ENCODE assay signal across 27 mouse cellular contexts in genomic region chr14:74963402-74963764, GRCm38 (mm10). TPM values are rescaled to one million over a fixed set of nuclear protein-coding genes. Genes with fewer than 3 reads are reported as not detected.
DNase-seq lines count a peak whose midpoint lies in the region; ATAC-seq and TF ChIP-seq lines count a peak whose summit lies in the region.
"Had no signal": no experiment of that assay in that cellular context is flagged by ENCODE, and none has a peak within 500 bp of the region (broad histone marks: within the 10 kb centered on the region; RNA-seq: fewer than 3 reads in every experiment).

No protein-coding gene starts in this region.

- H3K27me3 ChIP-seq in liver, adult 2 months (ENCODE audit: control insufficient read depth, insufficient read depth, low read length), result no peaks in the 10 kb centered on the region
- H3K27me3 ChIP-seq in liver, embryonic 11.5 days (replicated peaks; ENCODE audit: control insufficient read depth, insufficient read depth, low read length), result no peaks in the 10 kb centered on the region
- H3K27me3 ChIP-seq in intestine, postnatal 0 days (replicated peaks; ENCODE audit: control insufficient read depth, insufficient read depth, low read length), result no peaks in the 10 kb centered on the region
- no peaks in the 10 kb centered on the region for H3K27me3 ChIP-seq in stomach, postnatal 0 days (ENCODE audit: control insufficient read depth, insufficient read depth, low read length)
- H3K27me3 ChIP-seq in forebrain, embryonic 15.5 days, result no peaks in the 10 kb centered on the region
- H3K27me3 ChIP-seq: embryonic facial prominence, embryonic 15.5 days; midbrain, embryonic 12.5 days; neural tube, embryonic 12.5 days had no signal

- TF ChIP-seq POLR2A in liver, adult 2 months (IDR thresholded peaks at IDR 0.05; ENCODE audit: extremely low read depth, insufficient read depth, low read length), result no peak

- peaks cover 6% of the 10 kb centered on the region for H3K4me1 ChIP-seq in liver, adult 2 months (ENCODE audit: control insufficient read depth, insufficient read depth, low read length)
- H3K4me1 ChIP-seq in liver, embryonic 11.5 days (replicated peaks; ENCODE audit: control insufficient read depth, insufficient read depth, low read length), result no peaks in the 10 kb centered on the region
- H3K4me1 ChIP-seq in intestine, postnatal 0 days (replicated peaks; ENCODE audit: control insufficient read depth, insufficient read depth, low read length), result peaks cover 4% of the 10 kb centered on the region; the same call in 1 of the 2 replicates
- H3K4me1 ChIP-seq in stomach, postnatal 0 days (replicated peaks; ENCODE audit: control insufficient read depth, insufficient read depth), result no peaks in the 10 kb centered on the region
- no peaks in the 10 kb centered on the region for H3K4me1 ChIP-seq in forebrain, embryonic 15.5 days
- H3K4me1 ChIP-seq: embryonic facial prominence, embryonic 15.5 days; heart, embryonic 12.5 days; midbrain, embryonic 12.5 days; neural tube, embryonic 12.5 days had no signal

- H3K9ac ChIP-seq in liver, adult 2 months (ENCODE audit: low read depth, low read length), result no peak overlapping the region
- H3K9ac ChIP-seq in liver, embryonic 11.5 days (ENCODE audit: low read depth, low read length), result no peak overlapping the region
- H3K9ac ChIP-seq in intestine, postnatal 0 days (ENCODE audit: low read depth, low read length), result no peak overlapping the region
- no peak overlapping the region for H3K9ac ChIP-seq in stomach, postnatal 0 days (ENCODE audit: low read length)
- no peak overlapping the region for H3K9ac ChIP-seq in forebrain, embryonic 15.5 days (replicated peaks)
- H3K9ac ChIP-seq: embryonic facial prominence, embryonic 15.5 days; heart, embryonic 12.5 days; midbrain, embryonic 12.5 days; neural tube, embryonic 12.5 days had no signal

- no peak for TF ChIP-seq EP300 in stomach, postnatal 0 days (optimal IDR thresholded peaks at IDR 0.05)

- no peaks in the 10 kb centered on the region for H3K79me2 ChIP-seq in liver, adult 2 months (ENCODE audit: control insufficient read depth, insufficient read depth, low read length)

- peaks cover 3% of the 10 kb centered on the region; the same call in 1 of the 2 replicates for H3K9me3 ChIP-seq in liver, embryonic 11.5 days (ENCODE audit: control insufficient read depth, low read length)
- H3K9me3 ChIP-seq in intestine, postnatal 0 days (ENCODE audit: control insufficient read depth), result peaks cover 5% of the 10 kb centered on the region; the same call in 1 of the 2 replicates
- no peaks in the 10 kb centered on the region for H3K9me3 ChIP-seq in stomach, postnatal 0 days (ENCODE audit: control insufficient read depth, low read length)
- no peaks in the 10 kb centered on the region for H3K9me3 ChIP-seq in forebrain, embryonic 15.5 days
- H3K9me3 ChIP-seq: embryonic facial prominence, embryonic 15.5 days; midbrain, embryonic 12.5 days had no signal

- H3K36me3 ChIP-seq in liver, adult 2 months (ENCODE audit: control insufficient read depth, insufficient read depth, low read length), result no peaks in the 10 kb centered on the region
- no peaks in the 10 kb centered on the region for H3K36me3 ChIP-seq in liver, embryonic 11.5 days (ENCODE audit: control insufficient read depth, insufficient read depth, low read length)
- H3K36me3 ChIP-seq in intestine, postnatal 0 days (ENCODE audit: control insufficient read depth, insufficient read depth), result no peaks in the 10 kb centered on the region
- H3K36me3 ChIP-seq in stomach, postnatal 0 days (ENCODE audit: control insufficient read depth, insufficient read depth, low read length), result no peaks in the 10 kb centered on the region
- H3K36me3 ChIP-seq in forebrain, embryonic 15.5 days, result no peaks in the 10 kb centered on the region
- H3K36me3 ChIP-seq: embryonic facial prominence, embryonic 15.5 days; heart, embryonic 12.5 days; midbrain, embryonic 12.5 days; neural tube, embryonic 12.5 days had no signal

- DNase-seq in embryo, embryonic 10.5 days (ENCODE audit: low spot score), result peak; percentile 42
- no peak for DNase-seq in embryo, embryonic 10 days (ENCODE audit: low spot score)
- DNase-seq in liver, adult 2 months (ENCODE audit: extremely low read depth, low read depth, low spot score), result no peak
- no peak for DNase-seq in liver, embryonic 11.5 days (ENCODE audit: low spot score)
- no peak for DNase-seq in stomach, postnatal 0 days (ENCODE audit: low spot score)
- DNase-seq in urinary bladder, adult 2 months (ENCODE audit: low spot score), result no peak
- DNase-seq: adrenal gland, postnatal 25 days; cerebellum, adult 8-10 months; cerebellum, postnatal 36 days; gastrocnemius, postnatal 10 days; heart, postnatal 10 days; kidney, adult 18-20 months; kidney, postnatal 4 days; liver; lung, adult 2 months; lung, postnatal 14 days; right cerebral cortex, postnatal 25 days; spleen, adult 18-20 months; thymus, postnatal 4 days had no signal

- no peak for TF ChIP-seq CTCF in liver, adult 2 months (IDR thresholded peaks at IDR 0.05; ENCODE audit: low read depth, low read length)
- no peak for TF ChIP-seq CTCF in intestine, postnatal 0 days (IDR thresholded peaks at IDR 0.05; ENCODE audit: low read depth)
- TF ChIP-seq CTCF in stomach, postnatal 0 days (IDR thresholded peaks at IDR 0.05; ENCODE audit: low read depth), result no peak

- ATAC-seq in liver, embryonic 11.5 days (replicated peaks; ENCODE audit: low FRiP score), result no peak
- ATAC-seq in intestine, postnatal 0 days, result no peak
- ATAC-seq in stomach, postnatal 0 days (ENCODE audit: low FRiP score, low TSS enrichment), result no peak
- ATAC-seq in forebrain, embryonic 15.5 days (replicated peaks), result no peak
- ATAC-seq: forebrain, embryonic 14.5 days; hindbrain, postnatal 0 days had no signal

- H3K27ac ChIP-seq in liver, adult 2 months (replicated peaks; ENCODE audit: insufficient read depth, low read depth, low read length), result peak overlapping the region; percentile 42
- H3K27ac ChIP-seq in liver, embryonic 11.5 days (ENCODE audit: low read depth, low read length), result no peak overlapping the region
- no peak overlapping the region for H3K27ac ChIP-seq in intestine, postnatal 0 days (ENCODE audit: low read depth, low read length)
- H3K27ac ChIP-seq in stomach, postnatal 0 days (replicated peaks), result 0 out of 2 replicates have a peak overlapping the region, but pooled peaks have one; percentile 18
- H3K27ac ChIP-seq in forebrain, embryonic 15.5 days (replicated peaks), result no peak overlapping the region
- H3K27ac ChIP-seq: embryonic facial prominence, embryonic 15.5 days; hindbrain, postnatal 0 days; midbrain, embryonic 12.5 days; neural tube, embryonic 12.5 days had no signal

- no peak overlapping the region for H3K4me2 ChIP-seq in liver, embryonic 11.5 days
- H3K4me2 ChIP-seq in intestine, postnatal 0 days (replicated peaks; ENCODE audit: low read depth), result 0 out of 2 replicates have a peak overlapping the region, but pooled peaks have one; percentile 6
- no peak overlapping the region for H3K4me2 ChIP-seq in stomach, postnatal 0 days (replicated peaks; ENCODE audit: low read depth)
- no peak overlapping the region for H3K4me2 ChIP-seq in forebrain, embryonic 15.5 days (replicated peaks)
- H3K4me2 ChIP-seq: embryonic facial prominence, embryonic 15.5 days; heart, embryonic 12.5 days; midbrain, embryonic 12.5 days; neural tube, embryonic 12.5 days had no signal

- 59% methylated on average over 3 of the region's 3 CpGs for WGBS in liver, adult 2 months
- WGBS in liver, embryonic 11.5 days, result 66% methylated on average over 3 of the region's 3 CpGs
- WGBS in intestine, postnatal 0 days, result 66% methylated on average over 3 of the region's 3 CpGs
- 63% methylated on average over 3 of the region's 3 CpGs for WGBS in stomach, postnatal 0 days
- 74% methylated on average over 3 of the region's 3 CpGs for WGBS in forebrain, embryonic 15.5 days

- no peak overlapping the region for H3K4me3 ChIP-seq in liver, adult 2 months (ENCODE audit: insufficient read depth, low read depth, low read length)
- H3K4me3 ChIP-seq in liver, embryonic 11.5 days (ENCODE audit: low read depth, low read length), result no peak overlapping the region
- no peak overlapping the region for H3K4me3 ChIP-seq in intestine, postnatal 0 days (ENCODE audit: low read depth, low read length)
- no peak overlapping the region for H3K4me3 ChIP-seq in stomach, postnatal 0 days (ENCODE audit: low read depth, low read length)
- no peak overlapping the region for H3K4me3 ChIP-seq in forebrain, embryonic 15.5 days
- H3K4me3 ChIP-seq: embryonic facial prominence, embryonic 15.5 days; heart, embryonic 12.5 days; midbrain, embryonic 12.5 days; neural tube, embryonic 12.5 days had no signal

RNA-seq across cellular contexts. Expression of gene Lrch1, which starts 15.7 kb away (rescaled TPM):
- total RNA-seq in liver, adult 2 months (2014; rRNA removed), result 6.1 and 6.5 TPM in 2 replicates
- polyA plus RNA-seq in liver, adult 2 months (2012; rRNA removed), result 1.9 and 2.7 TPM in 2 replicates
- 7.9 and 8.0 TPM in 2 replicates for polyA plus RNA-seq in liver, embryonic 11.5 days (2014; fragmentation: Nextera tagmentation; extraction: Ambion mirVana)
- polyA plus RNA-seq in intestine, postnatal 0 days (2015; fragmentation: Nextera tagmentation; extraction: Ambion mirVana), result 4.2 and 4.4 TPM in 2 replicates
- polyA plus RNA-seq in stomach, postnatal 0 days (2015; fragmentation: Nextera tagmentation; extraction: Ambion mirVana), result 11.7 and 11.8 TPM in 2 replicates
- polyA plus RNA-seq in forebrain, embryonic 15.5 days (2015; fragmentation: Nextera tagmentation; extraction: Ambion mirVana), result 10.9 and 13.6 TPM in 2 replicates
- polyA plus RNA-seq in urinary bladder, adult 2 months (2012; rRNA removed), result 23.0 and 27.0 TPM in 2 replicates

RNA-seq across cellular contexts. Expression of gene Rubcnl, which starts 52.4 kb away (rescaled TPM):
- 0.54 and 1.1 TPM in 2 replicates for total RNA-seq in liver, adult 2 months (2014; rRNA removed)
- polyA plus RNA-seq in liver, adult 2 months (2012; rRNA removed), result 0.15 and 0.21 TPM in 2 replicates
- polyA plus RNA-seq in liver, embryonic 11.5 days (2014; fragmentation: Nextera tagmentation; extraction: Ambion mirVana), result 0.26 TPM in 1 of 2 replicates, not detected in the other
- 0.22 and 0.26 TPM in 2 replicates for polyA plus RNA-seq in intestine, postnatal 0 days (2015; fragmentation: Nextera tagmentation; extraction: Ambion mirVana)
- polyA plus RNA-seq in stomach, postnatal 0 days (2015; fragmentation: Nextera tagmentation; extraction: Ambion mirVana), result 0.23 and 0.27 TPM in 2 replicates
- polyA plus RNA-seq in forebrain, embryonic 15.5 days (2015; fragmentation: Nextera tagmentation; extraction: Ambion mirVana), result 0.28 and 0.42 TPM in 2 replicates
- 1.7 TPM in 2 replicates for polyA plus RNA-seq in urinary bladder, adult 2 months (2012; rRNA removed)

Comparison
In these comparisons a context has a peak if more than half of its experiments do, and no peak if none do; other contexts are left out.
1. H3K27ac ChIP-seq: peak in liver, adult 2 months (single experiment) and stomach, postnatal 0 days (single experiment); none in liver, embryonic 11.5 days (single experiment), intestine, postnatal 0 days (single experiment) and forebrain, embryonic 15.5 days (single experiment).